Mouse (Mus musculus): ENCODE results near the gene Paxip1. TPM values are rescaled to one million over a fixed set of nuclear protein-coding genes. Genes with fewer than 3 reads are reported as not detected.

Paxip1 gene
- polyA plus RNA-seq, 1 experiment: 8.9 TPM

DNA sequence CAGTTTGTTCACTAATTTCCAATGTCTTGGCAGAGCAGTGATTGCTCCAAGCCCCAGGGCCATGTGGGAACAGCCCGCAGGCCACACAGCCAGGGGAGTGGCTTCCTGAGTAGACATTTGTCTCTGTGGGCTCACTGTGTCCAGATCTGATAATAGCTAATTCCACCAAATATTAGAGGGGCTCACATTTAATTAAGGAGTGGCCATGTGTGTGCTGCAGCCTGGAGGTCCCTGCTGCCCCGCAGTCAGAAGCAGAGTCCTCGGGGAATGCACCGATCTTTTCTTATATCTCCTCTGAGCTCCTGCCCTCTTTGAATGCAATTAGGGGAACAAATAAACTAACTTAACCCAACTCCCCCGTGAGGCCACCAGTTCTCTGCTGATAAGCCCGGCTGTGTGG lies 84.9 kb downstream of the Paxip1 start:
- Histone ChIP-seq H3K4me1 (ENCODE audit: control insufficient read depth, insufficient read depth, insufficient read length, low read length) (peaks cover 10% of the 10 kb centered on the region; the same call in 1 of the 2 replicates), H3K4me3 (ENCODE audit: insufficient read depth, low read depth, low read length) (no peak overlapping the region), H3K27ac (replicated peaks; ENCODE audit: low read depth, low read length) (no peak overlapping the region)

DNA sequence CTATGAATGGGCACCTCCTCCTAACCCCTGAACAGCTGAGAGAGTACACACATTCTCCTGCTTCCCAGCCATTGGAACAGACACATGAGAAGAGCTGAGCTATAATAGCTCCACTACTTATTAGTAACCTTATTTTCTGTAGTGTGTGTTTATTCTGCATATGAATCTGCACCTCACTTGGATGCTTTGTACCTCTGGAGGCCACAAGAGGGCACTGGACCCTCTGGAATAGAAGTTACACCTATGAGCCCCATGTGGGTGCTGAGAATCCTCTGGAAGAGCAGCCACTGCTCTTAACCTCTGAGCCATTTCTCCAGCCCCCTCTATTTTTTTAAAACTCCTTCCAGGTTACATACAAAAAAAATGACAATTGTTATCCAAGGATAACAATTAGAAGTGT lies 86.5 kb downstream of the Paxip1 start:
- Histone ChIP-seq H3K4me3 (ENCODE audit: insufficient read depth, low read depth, low read length) (no peak overlapping the region), H3K27ac (replicated peaks; ENCODE audit: low read depth, low read length) (no peak overlapping the region), H3K4me1 (ENCODE audit: control insufficient read depth, insufficient read depth, insufficient read length, low read length) (peaks cover 10% of the 10 kb centered on the region; the same call in 1 of the 2 replicates)

GRCm38 (mm10) chr5:27702482-27702881 lies 89.0 kb downstream of the Paxip1 start:
- H3K4me3 ChIP-seq (ENCODE audit: insufficient read depth, low read depth, low read length): no peak overlapping the region
- peaks cover 2% of the 10 kb centered on the region; the same call in 1 of the 2 replicates for H3K4me1 ChIP-seq (ENCODE audit: control insufficient read depth, insufficient read depth, insufficient read length, low read length)
- no peak overlapping the region for H3K27ac ChIP-seq (replicated peaks; ENCODE audit: low read depth, low read length)

Other genes with a start within 250 kb of the Paxip1 start
- gene Htr5a, start 50.5 kb upstream of the Paxip1 start, polyA plus RNA-seq (2012; ENCODE audit: insufficient read depth, insufficient read length, missing spikeins): not detected in 2 replicates

Data from brown adipose tissue, adult 24 weeks (tissue).